Mouse (Mus musculus) cerebellum, postnatal 4 days (tissue): ENCODE measurements around the gene Capn1.
A peak's percentile ranks its signal among the peaks of the same experiment; 100 is the strongest.

Source experiments
- DNase-seq, 2 experiments: peaks; one replicate each; pipeline ENCODE4 v3.0.0; 2022; ENCODE audit warnings: low spot score in 2 of 2, mixed read lengths in 1 of 2

Gene Capn1

GRCm38 (mm10) chr19:5990033-5990432 is 25.7 kb downstream of the Capn1 start:
- no peak for DNase-seq

- no peak for DNase-seq
Measured at GRCm38 (mm10) chr19:5989585-5989984, 26.1 kb downstream of the Capn1 start.

GRCm38 (mm10) chr19:5988815-5989452 is 26.8 kb downstream of the Capn1 start:
- DNase-seq = peak; percentile 49 to 75

- no peak for DNase-seq
Measured at GRCm38 (mm10) chr19:5988027-5988814, 27.5 kb downstream of the Capn1 start.

GRCm38 (mm10) chr19:5986043-5986442 is 29.7 kb downstream of the Capn1 start, which contains the start of gene Slc22a20:
Slc22a20 (minus strand) TSS chr19:5986143.
- DNase-seq = no peak

- no peak for DNase-seq
Measured at GRCm38 (mm10) chr19:5980477-5980876, 35.2 kb downstream of the Capn1 start.

GRCm38 (mm10) chr19:5977717-5978116 is 38.0 kb downstream of the Capn1 start:
- peak in 1 of 2 experiments; percentile 19 for DNase-seq

DNA sequence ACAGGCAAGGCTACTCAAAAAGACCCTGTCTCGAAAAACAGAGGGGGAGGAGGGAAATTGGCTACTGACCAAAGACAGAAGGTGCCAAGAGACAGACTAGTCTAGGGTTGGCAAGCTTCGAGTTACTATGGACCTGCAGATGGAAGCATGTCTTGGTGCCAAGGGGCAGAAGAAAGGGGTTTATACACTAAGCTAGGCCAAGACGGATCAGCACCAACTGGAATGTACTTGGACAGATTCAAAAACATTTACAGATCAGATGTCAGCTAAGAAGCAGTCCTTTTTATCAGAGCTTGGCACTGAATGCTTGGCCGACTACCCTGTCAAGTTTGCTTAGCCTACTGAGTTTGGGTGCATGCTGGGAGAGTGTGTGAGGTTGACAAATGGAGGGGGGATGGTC is 40.0 kb downstream of the Capn1 start:
- peak in 1 of 2 experiments; percentile 87 for DNase-seq

DNA sequence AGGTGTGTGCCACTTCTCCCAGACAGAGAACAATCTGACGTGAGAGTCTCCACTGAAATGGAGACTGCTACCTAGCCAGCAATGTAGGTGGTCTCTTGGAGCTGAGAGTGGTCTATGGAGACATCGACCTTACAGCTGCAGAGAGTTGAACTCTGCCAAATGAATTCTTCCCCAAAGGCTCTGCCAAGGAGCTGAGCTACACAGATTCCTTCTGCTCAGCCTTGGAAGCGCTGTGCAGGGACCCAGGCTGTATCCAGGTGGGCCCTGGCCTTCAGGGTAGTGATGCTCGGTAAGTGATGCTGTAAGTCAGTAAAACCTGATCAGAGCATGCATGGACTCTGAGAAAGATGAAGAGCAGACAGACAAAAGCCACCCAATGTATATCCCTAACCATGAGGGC is 40.6 kb downstream of the Capn1 start:
- DNase-seq = peak in 1 of 2 experiments; percentile 28

- DNase-seq = no peak
Measured at GRCm38 (mm10) chr19:5967664-5968063, 48.0 kb downstream of the Capn1 start.

DNA sequence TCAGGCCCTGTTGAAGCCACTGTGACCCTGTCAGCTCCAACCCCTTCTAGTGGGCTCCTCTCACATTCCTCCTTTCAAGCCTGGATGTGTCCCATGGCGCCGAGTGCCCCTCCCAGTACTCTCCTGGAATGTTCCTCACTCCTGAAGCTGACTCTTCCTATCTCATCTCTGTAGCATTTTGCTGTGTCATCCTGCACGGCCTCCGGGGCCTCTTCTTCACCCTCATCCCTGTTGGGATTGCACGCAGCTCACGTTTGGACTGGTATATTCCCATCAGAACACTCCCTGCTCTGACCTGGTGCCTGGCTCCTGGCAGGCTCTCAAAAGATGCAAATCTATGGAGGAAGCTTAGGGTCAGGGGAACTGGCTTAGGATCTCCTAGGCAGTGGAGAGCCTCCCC is 48.9 kb downstream of the Capn1 start:
- no peak for DNase-seq

GRCm38 (mm10) chr19:5965910-5966309 is 49.8 kb downstream of the Capn1 start:
- no peak for DNase-seq

- DNase-seq = peak; percentile 75 to 80
Measured at GRCm38 (mm10) chr19:5965280-5965679, 50.4 kb downstream of the Capn1 start.

DNA sequence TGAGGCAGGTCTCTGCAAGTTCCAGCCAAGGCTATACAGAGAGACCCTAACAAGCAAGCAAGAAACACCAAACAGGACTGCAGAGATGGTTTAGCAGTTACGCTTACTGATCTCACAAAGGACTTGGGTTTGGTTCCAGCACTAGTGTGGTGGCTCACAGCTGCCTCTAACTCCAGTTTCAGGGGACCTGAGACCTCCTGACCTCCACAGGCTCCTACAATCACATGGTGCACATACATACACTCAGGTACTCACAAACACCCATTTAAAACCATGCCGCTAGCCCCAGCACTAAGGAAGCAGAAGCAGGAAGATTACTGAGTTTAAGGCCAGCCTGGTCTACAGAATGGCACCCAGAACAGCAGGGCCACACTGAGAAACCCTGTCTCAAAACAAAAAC is 50.9 kb downstream of the Capn1 start:
- DNase-seq = no peak

- DNase-seq = peak; percentile 78 to 88
Measured at GRCm38 (mm10) chr19:5963883-5964562, 51.7 kb downstream of the Capn1 start, which contains the start of gene Pola2. Pola2 (minus strand) TSS chr19:5964202.

GRCm38 (mm10) chr19:5962651-5963050 is 53.0 kb downstream of the Capn1 start:
- no peak for DNase-seq

DNA sequence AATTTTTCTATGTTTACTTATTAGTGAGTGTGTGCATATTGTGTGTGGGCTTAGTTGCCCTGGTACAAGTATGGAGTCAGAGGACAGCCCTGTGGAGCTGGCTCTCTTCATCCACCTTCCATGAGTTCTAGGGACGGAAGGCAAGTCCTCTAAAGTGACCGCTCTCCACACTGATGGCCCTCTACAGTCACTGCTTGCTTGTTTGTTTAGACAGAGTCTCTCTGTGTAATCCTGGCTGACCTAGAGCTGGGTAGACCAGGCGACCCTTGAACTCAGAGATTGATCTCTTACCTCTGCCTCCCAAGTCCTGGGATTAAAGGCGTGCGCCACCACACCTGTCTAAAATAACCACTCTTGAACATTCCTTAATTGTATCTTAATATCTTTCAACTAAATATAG is 58.3 kb downstream of the Capn1 start:
- DNase-seq = no peak

GRCm38 (mm10) chr19:5956685-5957084 is 59.0 kb downstream of the Capn1 start:
- DNase-seq = peak; percentile 71 to 77

DNA sequence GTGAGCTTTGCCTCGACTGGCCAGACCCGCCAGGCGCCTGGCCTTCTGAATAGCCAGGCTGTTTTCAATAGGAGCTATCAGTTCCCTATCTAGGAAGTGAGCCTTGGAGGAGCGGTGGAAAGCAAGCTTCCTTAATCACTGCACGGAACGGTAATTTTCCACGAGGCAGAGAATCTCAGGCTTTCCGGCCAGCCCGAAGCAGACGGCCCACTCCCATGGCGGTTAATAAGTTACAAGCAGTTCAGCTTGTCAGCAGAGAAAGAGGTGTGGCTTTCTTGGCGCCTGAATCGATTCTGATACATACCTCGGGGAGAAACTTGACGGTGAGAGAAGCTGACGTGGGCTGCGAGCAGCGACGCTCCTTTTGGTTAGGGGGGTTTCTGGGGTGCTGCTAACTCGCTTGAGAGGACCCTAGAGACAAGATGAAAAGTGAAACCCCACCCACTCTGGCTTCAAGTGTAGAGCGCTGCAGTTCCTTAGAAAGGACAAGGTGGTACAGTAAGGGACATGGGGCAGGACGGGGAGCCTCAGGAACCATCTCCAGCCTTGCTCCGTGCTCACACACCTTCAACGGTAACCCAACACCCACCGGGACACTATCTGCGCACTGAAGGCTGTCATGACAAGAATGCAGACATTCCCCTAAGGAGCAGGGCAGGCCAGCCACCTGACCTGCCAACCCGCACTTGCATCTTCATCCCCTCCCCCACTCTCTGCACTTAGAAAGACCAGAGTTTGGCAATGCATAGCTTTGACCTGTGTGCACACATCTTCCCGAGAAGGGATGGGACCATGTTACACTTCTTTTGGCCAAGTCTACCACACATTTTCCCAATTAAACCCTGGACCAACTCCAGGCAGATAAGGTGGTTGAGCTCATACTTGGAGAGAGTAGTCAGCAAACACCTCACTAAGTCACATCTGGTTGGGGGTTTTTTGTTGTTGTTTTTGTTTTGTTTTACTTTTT is 59.7 kb downstream of the Capn1 start:
- DNase-seq = no peak

DNA sequence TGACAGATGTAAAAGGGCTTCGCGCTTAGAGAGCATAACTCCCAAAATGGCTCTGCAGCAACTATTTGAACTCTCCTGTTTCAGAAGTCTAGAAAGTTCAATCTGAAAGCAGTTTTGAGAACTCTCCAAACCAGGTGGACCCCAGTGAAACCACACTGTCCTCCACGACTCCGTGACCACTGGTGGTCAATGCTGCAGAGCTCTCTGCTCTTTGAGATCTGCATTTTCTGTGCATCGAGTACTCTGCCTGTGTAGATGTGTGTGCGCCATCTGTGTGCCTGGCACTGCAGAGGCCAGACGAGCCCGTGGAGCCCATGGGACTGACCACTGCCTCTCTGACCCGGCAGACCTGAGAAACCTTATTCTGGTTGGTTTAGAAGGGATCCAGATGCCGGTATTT is 60.8 kb downstream of the Capn1 start:
- no peak for DNase-seq

GRCm38 (mm10) chr19:5954031-5954710 is 61.5 kb downstream of the Capn1 start:
- DNase-seq = no peak
